Mouse (Mus musculus) limb, embryonic 13.5 days (tissue): ENCODE results near the gene Kcp. TPM values are rescaled to one million over a fixed set of nuclear protein-coding genes. Genes with fewer than 3 reads are reported as not detected.

ENCODE experiments used
- ATAC-seq: fragments of 200-750 bp; cut with Nextera tagmentation; 2 replicates; pipeline ENCODE4 v1.8.0; 2017; ENCODE audit warnings: low read depth, moderate number of reproducible peaks, moderate TSS enrichment; ENCODE audit not compliant: low FRiP score
- H3K27ac ChIP-seq: fragments of 300-500 bp; sonication (generic); 2 replicates; pipeline ENCODE4 v1.5.1; 2015; ENCODE audit warnings: inconsistent platforms, mild to moderate bottlenecking, moderate library complexity
- H3K27me3 ChIP-seq: fragments of 300-500 bp; sonication (generic); 2 replicates; pipeline ENCODE4 v1.6.1; 2015; ENCODE audit warnings: mild to moderate bottlenecking, inconsistent platforms
- H3K36me3 ChIP-seq: fragments of 300-500 bp; sonication (generic); 2 replicates; pipeline ENCODE4 v1.6.1; 2015; ENCODE audit warnings: inconsistent platforms, mild to moderate bottlenecking, moderate library complexity
- H3K4me1 ChIP-seq: fragments of 300-500 bp; sonication (generic); 2 replicates; pipeline ENCODE4 v1.6.1; 2015; ENCODE audit warnings: inconsistent platforms
- H3K4me2 ChIP-seq: fragments of 300-500 bp; sonication (generic); replicated peaks from 2 replicates; pipeline ENCODE4 v1.6.1; 2015; ENCODE audit warnings: inconsistent platforms, mild to moderate bottlenecking, moderate library complexity
- H3K4me3 ChIP-seq: fragments of 300-500 bp; sonication (generic); 2 replicates; pipeline ENCODE4 v1.5.1; 2015; ENCODE audit warnings: moderate library complexity, mild to moderate bottlenecking, inconsistent platforms
- H3K9ac ChIP-seq: fragments of 300-500 bp; sonication (generic); 2 replicates; pipeline ENCODE4 v1.6.1; 2015; ENCODE audit warnings: mild to moderate bottlenecking, inconsistent platforms
- H3K9me3 ChIP-seq: fragments of 300-500 bp; sonication (generic); 2 replicates; pipeline ENCODE4 v1.6.1; 2016; ENCODE audit warnings: inconsistent platforms
- WGBS: fragments of 180-500 bp; shearing (Covaris S2); methylation state at CpG from one replicate; pipeline ENCODE4 v1.1.7; 2015; 5-methylcytosine and 5-hydroxymethylcytosine counted together
- polyA plus RNA-seq: library from polyadenylated mRNA; unstranded; fragments of >200 nt; fragmentation: Nextera tagmentation; extraction: Ambion mirVana; gene quantifications from 2 replicates; pipeline ENCODE4 v1.2.1, GENCODE M21; 2015

Kcp gene
- polyA plus RNA-seq, 1 experiment from 2014 or later = 37.8 TPM

DNA sequence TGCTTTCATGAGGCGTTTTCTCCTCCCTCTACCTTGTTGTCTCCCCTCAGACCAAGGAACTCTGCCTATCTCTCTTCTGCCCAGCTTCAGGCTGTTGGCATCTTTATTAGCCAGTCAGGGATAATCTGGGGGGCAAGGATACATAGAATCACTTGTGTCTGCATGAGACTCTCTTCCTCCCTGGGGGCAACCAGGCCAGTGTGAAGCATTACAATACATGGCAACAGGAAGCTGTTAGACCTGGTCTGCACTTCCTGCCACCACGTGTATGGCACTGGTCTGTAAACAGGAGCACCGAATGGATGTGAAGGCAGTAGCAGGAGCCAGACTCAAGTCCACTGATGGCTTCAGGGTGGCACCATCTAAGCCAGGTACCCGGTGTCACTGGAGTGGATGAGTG, 22.3 kb upstream of the Kcp start:
- H3K9me3 ChIP-seq = no peaks in the 10 kb centered on the region
- no peak overlapping the region for H3K9ac ChIP-seq
- 59% methylated on average over 4 of the region's 4 CpGs for WGBS
- no peak overlapping the region for H3K27ac ChIP-seq
- no peak overlapping the region for H3K4me3 ChIP-seq
- ATAC-seq = no peak
- no peak overlapping the region for H3K4me2 ChIP-seq
- H3K4me1 ChIP-seq = peaks cover 19% of the 10 kb centered on the region
- H3K36me3 ChIP-seq = no peaks in the 10 kb centered on the region
- H3K27me3 ChIP-seq = peaks cover 63% of the 10 kb centered on the region

DNA sequence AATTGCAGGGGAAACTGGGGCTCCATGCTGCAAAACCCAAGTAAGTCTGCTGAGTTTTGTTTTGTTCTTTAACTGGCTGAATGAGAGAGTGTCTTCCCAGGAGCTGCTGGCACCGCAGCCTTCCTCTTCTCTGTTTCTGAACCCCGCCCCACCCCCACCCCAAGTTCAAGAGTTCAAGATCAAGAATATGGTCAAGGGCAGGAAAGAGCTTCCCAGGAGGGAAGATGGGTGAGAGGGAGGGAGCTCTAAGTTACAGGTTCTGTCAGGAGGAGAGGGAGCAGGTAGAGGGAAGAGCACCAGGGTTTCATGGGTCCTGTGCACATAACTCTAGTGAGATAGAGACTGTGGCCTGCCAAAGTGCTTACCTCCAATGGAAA, 21.7 kb upstream of the Kcp start:
- Histone ChIP-seq H3K4me3 (no peak overlapping the region), H3K27me3 (peaks cover 63% of the 10 kb centered on the region), H3K36me3 (no peaks in the 10 kb centered on the region), H3K4me2 (no peak overlapping the region), H3K27ac (no peak overlapping the region), H3K9ac (no peak overlapping the region), H3K9me3 (no peaks in the 10 kb centered on the region), H3K4me1 (peaks cover 19% of the 10 kb centered on the region)
- ATAC-seq = no peak
- WGBS = 18% methylated on average over 2 of the region's 2 CpGs

DNA sequence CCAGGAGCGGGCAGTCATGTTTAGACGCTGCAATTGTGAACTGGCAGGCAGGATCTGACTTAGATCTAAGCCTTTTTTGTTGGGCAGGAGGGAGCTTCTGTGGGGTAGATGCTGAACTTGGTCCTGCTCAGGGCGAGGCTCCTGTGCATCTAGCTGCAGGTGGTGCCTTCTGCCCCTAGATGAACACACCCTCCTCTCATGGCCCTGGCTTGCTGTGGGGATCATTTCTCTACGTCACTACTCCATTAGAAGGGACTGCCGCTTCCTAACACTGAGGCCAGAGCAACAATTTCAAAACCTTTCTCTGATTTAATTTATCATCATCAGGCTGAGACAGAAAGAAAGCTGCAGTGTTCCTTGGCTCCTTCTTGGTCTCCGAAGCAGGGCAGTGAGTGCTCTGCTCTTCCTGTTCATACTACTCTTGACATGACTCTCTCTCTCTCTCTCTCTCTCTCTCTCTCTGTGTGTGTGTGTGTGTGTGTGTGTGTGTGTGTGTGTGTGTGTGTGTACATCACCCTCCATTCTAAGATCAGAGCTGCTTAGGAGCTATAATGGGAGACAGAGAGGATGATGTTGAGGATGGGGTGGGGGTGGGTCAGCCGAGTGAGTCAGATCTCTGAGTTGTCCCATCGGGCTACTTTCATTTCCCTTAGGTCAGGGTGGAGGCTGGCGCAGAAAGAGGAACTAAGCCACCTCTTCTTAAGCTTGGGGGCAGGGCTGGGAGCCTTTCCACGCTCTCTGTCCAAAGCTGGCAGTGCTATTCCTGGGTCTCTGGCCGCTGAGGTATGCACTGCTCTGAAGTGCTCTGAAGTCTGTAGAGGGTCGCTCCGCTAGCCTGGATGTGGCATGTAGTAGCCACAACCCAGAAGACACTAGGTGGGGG, 21.1 kb upstream of the Kcp start:
- Histone ChIP-seq H3K9me3 (no peaks in the 10 kb centered on the region), H3K36me3 (no peaks in the 10 kb centered on the region), H3K9ac (no peak overlapping the region), H3K4me1 (peaks cover 19% of the 10 kb centered on the region), H3K27me3 (peaks cover 63% of the 10 kb centered on the region), H3K4me2 (0 out of 2 replicates have a peak overlapping the region, but pooled peaks have one; percentile 97), H3K4me3 (0 out of 2 replicates have a peak overlapping the region, but pooled peaks have one; percentile 61), H3K27ac (no peak overlapping the region)
- no peak for ATAC-seq
- 26% methylated on average over 13 of the region's 13 CpGs for WGBS

DNA sequence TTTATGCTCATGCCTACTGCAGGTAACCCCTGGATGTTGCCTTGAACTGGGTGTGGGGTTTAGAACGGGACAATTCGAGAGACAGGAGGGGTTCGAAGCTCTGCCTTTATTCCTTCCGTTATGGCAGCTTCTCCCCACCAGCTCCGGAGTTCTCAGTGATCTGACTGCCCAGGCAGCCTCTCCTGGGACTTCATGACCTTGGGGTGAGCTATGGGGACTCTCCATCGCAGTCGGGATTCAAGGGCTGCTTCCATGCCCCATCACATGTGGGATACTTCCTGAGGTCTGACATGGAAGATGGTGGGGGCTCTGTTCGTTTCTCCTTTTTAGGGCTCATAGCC, 20.4 kb upstream of the Kcp start:
- no peaks in the 10 kb centered on the region for H3K36me3 ChIP-seq
- no peak overlapping the region for H3K27ac ChIP-seq
- peak overlapping the region; percentile 61; the same call in 1 of the 2 replicates for H3K4me3 ChIP-seq
- H3K4me1 ChIP-seq = peaks cover 19% of the 10 kb centered on the region
- H3K9me3 ChIP-seq = no peaks in the 10 kb centered on the region
- 10% methylated on average over 8 of the region's 8 CpGs for WGBS
- H3K27me3 ChIP-seq = peaks cover 63% of the 10 kb centered on the region
- H3K9ac ChIP-seq = no peak overlapping the region
- no peak for ATAC-seq
- H3K4me2 ChIP-seq = peak overlapping the region; percentile 97

DNA sequence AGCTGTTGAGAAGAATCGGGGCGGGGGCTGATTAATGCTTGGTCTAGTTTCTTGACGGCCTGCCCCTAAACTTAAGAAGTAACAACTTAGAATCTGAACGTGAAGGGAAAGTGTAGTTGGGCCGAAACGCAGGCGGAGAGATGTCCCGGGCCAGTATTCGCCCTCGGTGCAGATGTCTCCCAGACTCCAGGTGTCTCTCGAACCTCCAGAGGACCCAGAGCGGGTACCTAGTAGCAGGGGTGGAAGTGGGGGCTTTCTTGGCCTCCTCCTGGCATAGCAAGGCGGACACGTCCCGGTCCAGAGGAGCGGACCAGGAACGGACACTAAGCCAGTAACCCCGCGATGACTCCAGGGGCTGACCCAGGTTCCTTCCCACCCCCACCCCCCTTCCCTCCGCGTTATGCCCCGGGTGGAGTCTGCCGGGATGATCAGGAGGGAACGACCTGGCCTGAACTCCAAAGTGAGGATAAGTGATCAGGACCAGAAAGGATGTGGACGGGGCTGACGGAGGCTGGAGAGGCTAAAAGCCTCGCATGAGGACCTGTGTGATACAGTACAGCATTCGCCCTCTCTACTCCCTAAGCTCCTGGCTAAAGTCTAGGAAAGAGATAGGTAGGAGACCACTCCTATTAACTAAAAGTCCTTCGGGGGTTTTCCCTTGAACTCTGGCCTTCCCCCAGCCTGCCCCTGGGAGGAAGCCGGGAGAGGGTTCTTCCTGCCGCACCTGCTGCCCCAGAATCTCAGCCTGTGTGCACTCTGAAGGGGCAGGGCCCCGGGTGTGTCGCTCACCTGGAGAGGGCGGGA, 19.8 kb upstream of the Kcp start:
- Histone ChIP-seq H3K36me3 (no peaks in the 10 kb centered on the region), H3K4me3 (peak overlapping the region; percentile 61), H3K9me3 (no peaks in the 10 kb centered on the region), H3K27me3 (peaks cover 63% of the 10 kb centered on the region), H3K4me2 (peak overlapping the region; percentile 97), H3K4me1 (peaks cover 19% of the 10 kb centered on the region), H3K27ac (no peak overlapping the region), H3K9ac (peak overlapping the region; percentile 25; the same call in 1 of the 2 replicates)
- 5% methylated on average over 34 of the region's 34 CpGs for WGBS
- no peak for ATAC-seq

DNA sequence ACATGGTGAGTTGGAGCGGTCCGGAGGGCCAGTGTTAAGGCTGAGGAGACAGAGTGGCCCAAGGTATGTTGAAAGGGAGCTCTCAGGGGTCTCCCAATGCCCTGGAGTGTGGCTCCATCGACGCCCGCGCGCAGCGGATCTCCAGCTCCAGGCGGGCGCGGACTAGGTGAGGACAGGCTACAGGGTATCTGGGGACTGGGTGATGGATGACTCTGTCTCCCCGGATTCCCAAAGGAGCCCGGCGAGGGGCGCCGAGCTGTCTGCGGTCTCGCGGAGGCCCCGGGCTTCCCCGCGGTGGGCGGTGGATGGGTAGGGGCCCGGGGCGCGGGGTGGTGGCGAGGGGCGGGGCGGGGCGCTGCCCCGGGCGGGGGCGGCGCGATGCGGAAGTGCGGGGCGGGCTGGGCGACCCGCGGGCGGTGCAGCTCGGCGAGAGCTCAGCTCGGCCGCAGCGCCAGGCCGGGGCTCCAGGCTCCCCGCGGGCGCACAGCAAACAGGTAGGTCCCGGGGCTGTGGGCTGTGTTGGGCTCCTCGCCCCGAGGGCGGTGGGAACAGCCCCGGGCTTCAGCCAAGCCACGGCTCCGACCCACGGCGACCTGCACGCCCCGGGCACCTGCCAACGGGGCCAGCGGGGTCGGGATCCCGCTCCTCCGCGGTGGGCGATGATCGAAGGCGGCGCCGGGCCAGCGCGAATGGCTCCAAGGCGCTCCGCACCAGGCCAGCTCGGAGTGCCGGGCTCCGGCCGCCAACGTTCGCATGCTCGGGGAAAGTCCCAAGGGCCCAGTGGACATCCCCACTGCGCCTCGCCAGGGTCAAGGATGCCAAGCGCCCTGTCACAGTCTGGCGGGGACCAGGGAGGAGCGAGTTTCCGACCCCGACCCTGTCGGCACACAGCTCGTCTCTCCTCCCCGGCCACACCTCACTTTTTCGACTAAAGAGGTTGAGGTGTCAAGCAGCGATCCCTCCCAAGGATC, 18.8 kb upstream of the Kcp start, which contains the start of gene Irf5:
Irf5 (plus strand) TSS at position 345 of the 971 bp plus-strand sequence.
- peak; percentile 35; the same call in 1 of the 2 replicates for ATAC-seq
- Histone ChIP-seq H3K4me2 (peak within 1 kb of the TSS; percentile 97), H3K4me3 (peak within 1 kb of the TSS; percentile 61), H3K27me3 (peaks cover 63% of the 10 kb centered on the region), H3K36me3 (no peaks in the 10 kb centered on the region), H3K9me3 (no peaks in the 10 kb centered on the region), H3K4me1 (peaks cover 19% of the 10 kb centered on the region), H3K27ac (no peak within 1 kb of the TSS), H3K9ac (peak within 1 kb of the TSS; percentile 72)
- under 1% methylated on average over 81 of the region's 96 CpGs for WGBS

DNA sequence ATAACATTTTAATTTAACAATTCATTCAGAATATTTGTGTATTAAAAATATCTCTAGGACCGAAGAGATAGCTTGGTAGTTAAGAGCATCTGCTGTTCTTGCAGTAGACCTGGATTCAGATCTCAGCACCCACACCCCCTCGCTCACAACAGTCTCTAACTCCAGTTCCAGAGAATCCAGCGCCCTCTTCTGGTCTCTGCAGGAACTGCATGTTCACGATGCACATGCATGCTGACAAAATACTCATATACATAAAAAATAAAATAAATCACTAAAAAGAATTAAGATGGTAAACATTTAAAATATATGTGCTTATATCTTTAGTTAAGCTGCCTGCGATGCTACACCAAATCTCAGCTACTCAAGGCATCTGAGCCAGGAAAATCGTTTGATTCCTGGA, 17.5 kb upstream of the Kcp start:
- ATAC-seq = no peak
- Histone ChIP-seq H3K4me3 (no peak overlapping the region), H3K4me1 (peaks cover 19% of the 10 kb centered on the region), H3K27me3 (peaks cover 52% of the 10 kb centered on the region), H3K27ac (no peak overlapping the region), H3K36me3 (no peaks in the 10 kb centered on the region), H3K4me2 (no peak overlapping the region), H3K9ac (no peak overlapping the region), H3K9me3 (no peaks in the 10 kb centered on the region)
- 70% methylated on average over 6 of the region's 6 CpGs for WGBS

DNA sequence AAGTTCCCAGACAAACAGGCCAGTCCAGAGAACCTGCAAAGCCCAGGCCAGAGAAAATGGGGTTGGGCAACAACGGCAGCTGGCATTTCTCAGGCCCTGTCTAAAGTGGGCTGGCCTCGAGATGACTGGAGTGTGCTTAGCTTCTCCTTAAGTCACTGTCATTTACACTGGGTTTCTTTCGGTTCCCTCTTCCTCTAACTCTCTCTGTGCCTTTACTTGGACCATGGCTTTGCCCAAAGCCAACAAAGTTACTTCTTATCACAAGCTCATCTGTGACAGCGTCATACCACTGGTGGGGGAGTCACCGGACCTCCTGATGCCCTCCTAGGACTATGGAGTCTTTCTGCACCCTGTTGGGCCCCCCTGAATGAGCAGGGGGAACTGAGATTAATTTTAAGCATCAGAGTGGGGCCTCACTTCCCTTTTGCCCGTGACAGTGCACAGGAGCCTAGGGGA, 16.3 kb upstream of the Kcp start:
- 53% methylated on average over 6 of the region's 6 CpGs for WGBS
- H3K4me1 ChIP-seq = peaks cover 19% of the 10 kb centered on the region
- no peaks in the 10 kb centered on the region for H3K36me3 ChIP-seq
- H3K27ac ChIP-seq = no peak overlapping the region
- peaks cover 5% of the 10 kb centered on the region; the same call in 1 of the 2 replicates for H3K9me3 ChIP-seq
- no peak overlapping the region for H3K4me3 ChIP-seq
- no peak for ATAC-seq
- H3K4me2 ChIP-seq = no peak overlapping the region
- peaks cover 40% of the 10 kb centered on the region for H3K27me3 ChIP-seq
- H3K9ac ChIP-seq = no peak overlapping the region

DNA sequence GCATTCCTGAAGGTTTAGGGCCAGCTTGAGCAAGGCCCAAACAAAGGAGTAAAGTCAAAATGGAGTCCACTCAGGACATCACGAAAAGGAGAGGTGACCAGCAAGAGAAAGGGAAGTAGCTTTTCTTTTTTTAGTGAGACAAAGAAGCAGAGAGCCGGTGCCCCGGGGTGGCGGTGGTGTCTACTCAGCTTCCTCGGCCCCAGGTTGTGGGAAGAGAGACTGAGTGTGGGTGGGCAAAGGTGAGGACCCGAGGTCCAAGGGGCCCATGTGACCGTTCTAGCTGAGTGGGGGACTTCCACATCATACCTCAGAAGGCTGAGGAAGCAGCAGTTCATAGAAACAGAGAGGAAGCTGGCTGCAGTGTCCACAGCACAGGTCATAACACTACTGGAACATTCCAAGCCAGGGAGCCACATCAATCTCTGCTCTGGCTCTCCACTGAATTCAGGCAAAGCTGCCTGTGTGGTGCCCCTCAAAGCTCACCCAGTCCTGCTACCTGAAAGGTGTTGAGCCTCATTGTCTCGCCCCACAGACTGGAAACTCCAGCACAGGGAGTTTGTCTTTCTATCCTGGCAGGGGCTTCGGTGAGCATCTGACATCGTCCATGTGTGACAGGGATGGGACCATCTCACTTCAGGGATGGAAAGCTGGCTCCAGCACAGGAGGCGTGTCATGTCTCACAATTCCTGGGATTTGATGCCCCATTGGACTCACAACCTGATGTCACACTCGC, 15.7 kb upstream of the Kcp start:
- no peaks in the 10 kb centered on the region for H3K36me3 ChIP-seq
- H3K4me1 ChIP-seq = peaks cover 19% of the 10 kb centered on the region
- H3K9me3 ChIP-seq = peaks cover 5% of the 10 kb centered on the region; the same call in 1 of the 2 replicates
- H3K27me3 ChIP-seq = peaks cover 34% of the 10 kb centered on the region
- no peak overlapping the region for H3K27ac ChIP-seq
- no peak overlapping the region for H3K4me2 ChIP-seq
- no peak for ATAC-seq
- H3K9ac ChIP-seq = no peak overlapping the region
- 77% methylated on average over 12 of the region's 12 CpGs for WGBS
- H3K4me3 ChIP-seq = no peak overlapping the region

DNA sequence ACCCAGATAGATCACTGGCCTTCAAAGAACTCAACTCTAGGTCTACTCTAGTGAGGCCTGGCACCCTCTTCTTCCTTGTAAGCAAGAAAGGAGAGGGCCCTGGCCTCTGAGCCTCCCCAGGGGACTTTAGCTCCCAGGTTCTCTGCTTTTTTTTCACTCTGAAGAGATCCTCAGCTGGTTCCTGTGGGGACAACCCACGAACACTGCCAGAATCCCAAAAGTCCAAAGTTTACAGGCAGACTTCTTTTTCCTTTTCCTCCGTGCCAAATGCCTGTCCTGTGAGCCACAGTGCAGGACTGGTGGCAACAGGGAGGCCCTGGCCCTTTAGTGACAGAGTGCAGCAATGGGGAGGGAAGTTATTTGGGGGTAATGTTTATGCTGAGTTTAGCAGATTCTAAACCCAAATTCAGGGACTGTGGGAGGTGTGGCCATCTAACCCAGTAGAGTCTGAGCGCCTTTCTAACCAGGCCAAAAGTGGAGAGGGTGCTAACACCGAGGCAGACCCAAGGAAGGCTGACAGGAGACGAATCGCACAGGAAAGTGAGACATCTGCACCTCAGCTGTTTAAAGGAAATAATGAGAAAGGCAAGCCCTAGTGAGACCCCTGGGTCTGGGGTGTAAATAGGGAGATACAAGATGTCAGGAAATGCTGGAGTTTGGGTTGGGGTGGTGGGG, 15.0 kb upstream of the Kcp start:
- Histone ChIP-seq H3K36me3 (no peaks in the 10 kb centered on the region), H3K4me2 (no peak overlapping the region), H3K27me3 (peaks cover 27% of the 10 kb centered on the region), H3K27ac (no peak overlapping the region), H3K9me3 (peaks cover 5% of the 10 kb centered on the region; the same call in 1 of the 2 replicates), H3K4me3 (no peak overlapping the region), H3K9ac (no peak overlapping the region), H3K4me1 (peaks cover 17% of the 10 kb centered on the region)
- WGBS = 51% methylated on average over 6 of the region's 6 CpGs
- ATAC-seq = no peak
